Mouse (Mus musculus): ENCODE data around the gene Cdh18. TPM values are rescaled to one million over a fixed set of nuclear protein-coding genes. Genes with fewer than 3 reads are reported as not detected.

The Cdh18 gene
- polyA plus RNA-seq, 1 experiment from 2014 or later = 6.0 TPM

DNA sequence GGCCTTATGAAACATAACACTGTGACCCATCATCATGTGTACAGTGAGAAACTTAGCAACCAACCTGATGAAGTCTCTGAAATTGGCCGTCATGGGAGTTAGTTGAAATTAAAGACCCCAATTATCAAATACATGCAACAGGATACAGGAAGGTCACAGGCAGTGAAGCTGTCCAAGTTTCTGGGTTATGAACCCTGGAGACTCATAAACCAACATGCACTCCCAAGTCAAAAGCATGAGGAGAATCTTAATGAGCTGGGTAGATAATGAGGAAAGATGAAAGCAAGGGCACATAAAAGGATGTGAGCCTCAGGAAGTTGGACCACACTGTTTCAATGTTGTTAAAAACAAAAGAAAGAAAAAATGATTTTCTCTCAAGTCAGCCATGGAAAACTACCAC lies 321.9 kb downstream of the Cdh18 start:
- ATAC-seq = no peak
- H3K9ac ChIP-seq (replicated peaks; ENCODE audit: low read depth, low read length) = no peak overlapping the region
- H3K9me3 ChIP-seq (ENCODE audit: control insufficient read depth, low read length) = no peaks in the 10 kb centered on the region
- no peaks in the 10 kb centered on the region for H3K4me1 ChIP-seq (replicated peaks; ENCODE audit: control insufficient read depth, insufficient read depth, low read length)
- no peak overlapping the region for H3K4me2 ChIP-seq (ENCODE audit: low read length)
- 62% methylated on average over 1 of the region's 1 CpGs for WGBS
- no peaks in the 10 kb centered on the region for H3K36me3 ChIP-seq (ENCODE audit: control insufficient read depth, insufficient read depth)
- H3K27me3 ChIP-seq (replicated peaks; ENCODE audit: control insufficient read depth, insufficient read depth, low read length) = no peaks in the 10 kb centered on the region
- no peak overlapping the region for H3K27ac ChIP-seq (ENCODE audit: low read length)
- H3K4me3 ChIP-seq (replicated peaks; ENCODE audit: low read length) = no peak overlapping the region

DNA sequence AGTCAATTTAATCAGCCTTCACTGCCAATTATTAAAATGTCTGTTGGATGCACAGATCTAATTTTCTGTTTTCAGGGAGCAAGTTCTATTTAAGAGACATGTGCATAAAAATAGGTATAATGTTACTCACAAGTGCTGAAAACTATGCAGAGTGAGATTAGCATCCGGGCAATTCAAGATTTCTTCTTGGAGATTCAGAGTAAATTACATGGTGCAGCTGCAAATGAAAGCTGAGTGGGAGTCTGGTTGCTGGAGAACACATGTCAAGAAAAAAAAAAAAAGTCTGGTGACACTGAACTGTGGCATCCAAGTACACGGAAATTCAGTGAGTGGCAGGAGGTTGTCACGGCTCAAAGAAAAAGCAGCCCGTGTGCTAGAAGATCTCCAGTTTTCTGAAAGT lies 348.9 kb downstream of the Cdh18 start:
- Histone ChIP-seq H3K4me2 (ENCODE audit: low read length) (no peak overlapping the region), H3K27me3 (replicated peaks; ENCODE audit: control insufficient read depth, insufficient read depth, low read length) (no peaks in the 10 kb centered on the region), H3K9ac (replicated peaks; ENCODE audit: low read depth, low read length) (no peak overlapping the region), H3K36me3 (ENCODE audit: control insufficient read depth, insufficient read depth) (no peaks in the 10 kb centered on the region), H3K27ac (ENCODE audit: low read length) (no peak overlapping the region), H3K4me1 (replicated peaks; ENCODE audit: control insufficient read depth, insufficient read depth, low read length) (no peaks in the 10 kb centered on the region), H3K9me3 (ENCODE audit: control insufficient read depth, low read length) (no peaks in the 10 kb centered on the region), H3K4me3 (replicated peaks; ENCODE audit: low read length) (no peak overlapping the region)
- WGBS = 55% methylated on average over 4 of the region's 4 CpGs
- ATAC-seq = peak; percentile 40; the same call in 1 of the 2 replicates

DNA sequence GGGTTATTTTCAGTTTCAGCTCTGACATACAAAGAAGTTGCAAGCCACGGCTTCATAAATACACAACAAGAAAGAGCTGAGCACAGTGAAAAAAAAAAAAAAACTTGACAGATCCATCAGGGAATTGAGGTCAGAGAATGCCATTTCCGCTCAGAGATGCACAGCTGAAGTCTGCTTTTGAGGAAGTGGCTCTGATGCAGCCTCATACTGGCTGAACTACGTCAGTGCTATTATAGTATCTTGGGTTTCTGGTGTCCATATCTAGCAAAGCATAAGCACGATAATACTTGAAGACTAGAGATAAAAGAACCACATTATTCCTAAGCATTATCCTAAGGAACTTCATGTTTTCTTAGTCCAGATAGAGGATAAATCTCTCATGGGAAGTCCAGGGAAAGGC lies 349.4 kb downstream of the Cdh18 start:
- Histone ChIP-seq H3K4me3 (replicated peaks; ENCODE audit: low read length) (no peak overlapping the region), H3K27ac (ENCODE audit: low read length) (no peak overlapping the region), H3K4me2 (ENCODE audit: low read length) (no peak overlapping the region), H3K9ac (replicated peaks; ENCODE audit: low read depth, low read length) (no peak overlapping the region), H3K27me3 (replicated peaks; ENCODE audit: control insufficient read depth, insufficient read depth, low read length) (no peaks in the 10 kb centered on the region), H3K4me1 (replicated peaks; ENCODE audit: control insufficient read depth, insufficient read depth, low read length) (no peaks in the 10 kb centered on the region), H3K9me3 (ENCODE audit: control insufficient read depth, low read length) (no peaks in the 10 kb centered on the region), H3K36me3 (ENCODE audit: control insufficient read depth, insufficient read depth) (no peaks in the 10 kb centered on the region)
- 77% methylated on average over 4 of the region's 4 CpGs for WGBS
- no peak for ATAC-seq

DNA sequence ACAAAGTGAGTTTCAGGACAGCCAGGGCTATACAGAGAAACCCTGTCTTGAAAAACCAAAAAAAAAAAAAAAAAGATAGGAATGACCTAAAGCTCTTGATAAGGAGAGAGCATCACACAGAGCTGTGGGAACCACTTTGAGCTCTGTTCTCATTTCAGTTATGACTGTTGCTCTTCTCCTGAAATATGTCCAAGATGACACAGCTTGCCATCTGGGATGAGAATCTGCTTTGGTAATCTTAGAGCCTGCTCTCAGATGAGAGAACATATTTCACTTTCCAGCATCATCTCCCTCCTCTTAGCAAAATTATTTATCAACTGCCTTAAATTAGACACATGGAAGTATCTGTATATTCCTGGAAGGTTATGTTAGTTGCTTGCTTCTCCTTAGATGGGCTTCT lies 365.6 kb downstream of the Cdh18 start:
- Histone ChIP-seq H3K4me2 (ENCODE audit: low read length) (no peak overlapping the region), H3K27me3 (replicated peaks; ENCODE audit: control insufficient read depth, insufficient read depth, low read length) (no peaks in the 10 kb centered on the region), H3K4me3 (replicated peaks; ENCODE audit: low read length) (no peak overlapping the region), H3K27ac (ENCODE audit: low read length) (no peak overlapping the region), H3K36me3 (ENCODE audit: control insufficient read depth, insufficient read depth) (no peaks in the 10 kb centered on the region), H3K9me3 (ENCODE audit: control insufficient read depth, low read length) (no peaks in the 10 kb centered on the region), H3K4me1 (replicated peaks; ENCODE audit: control insufficient read depth, insufficient read depth, low read length) (no peaks in the 10 kb centered on the region), H3K9ac (replicated peaks; ENCODE audit: low read depth, low read length) (no peak overlapping the region)
- ATAC-seq = peak; percentile 69

DNA sequence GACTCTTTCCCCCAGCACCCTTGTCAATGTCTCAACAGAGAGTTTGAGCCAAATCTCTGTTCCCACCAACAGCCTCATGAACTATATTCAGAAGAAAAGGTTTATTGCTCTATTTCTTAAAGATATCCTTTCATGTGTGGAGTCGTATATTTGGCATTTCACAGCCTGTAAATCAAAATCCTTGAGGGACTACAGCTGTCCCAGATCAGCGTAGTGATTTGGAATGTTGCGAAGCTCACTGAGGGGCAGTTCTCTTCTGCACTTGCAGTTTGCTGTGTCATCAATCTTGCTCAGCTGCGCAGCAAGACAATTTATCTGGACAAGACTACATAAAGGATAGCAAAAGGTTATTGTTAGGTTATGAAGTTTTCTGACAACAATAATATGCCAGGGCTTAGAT lies 385.5 kb downstream of the Cdh18 start:
- no peak overlapping the region for H3K4me2 ChIP-seq (ENCODE audit: low read length)
- H3K36me3 ChIP-seq (ENCODE audit: control insufficient read depth, insufficient read depth) = no peaks in the 10 kb centered on the region
- ATAC-seq = no peak
- H3K4me1 ChIP-seq (replicated peaks; ENCODE audit: control insufficient read depth, insufficient read depth, low read length) = no peaks in the 10 kb centered on the region
- WGBS = 85% methylated on average over 4 of the region's 4 CpGs
- no peak overlapping the region for H3K9ac ChIP-seq (replicated peaks; ENCODE audit: low read depth, low read length)
- H3K9me3 ChIP-seq (ENCODE audit: control insufficient read depth, low read length) = no peaks in the 10 kb centered on the region
- H3K4me3 ChIP-seq (replicated peaks; ENCODE audit: low read length) = no peak overlapping the region
- no peaks in the 10 kb centered on the region for H3K27me3 ChIP-seq (replicated peaks; ENCODE audit: control insufficient read depth, insufficient read depth, low read length)
- H3K27ac ChIP-seq (ENCODE audit: low read length) = no peak overlapping the region

DNA sequence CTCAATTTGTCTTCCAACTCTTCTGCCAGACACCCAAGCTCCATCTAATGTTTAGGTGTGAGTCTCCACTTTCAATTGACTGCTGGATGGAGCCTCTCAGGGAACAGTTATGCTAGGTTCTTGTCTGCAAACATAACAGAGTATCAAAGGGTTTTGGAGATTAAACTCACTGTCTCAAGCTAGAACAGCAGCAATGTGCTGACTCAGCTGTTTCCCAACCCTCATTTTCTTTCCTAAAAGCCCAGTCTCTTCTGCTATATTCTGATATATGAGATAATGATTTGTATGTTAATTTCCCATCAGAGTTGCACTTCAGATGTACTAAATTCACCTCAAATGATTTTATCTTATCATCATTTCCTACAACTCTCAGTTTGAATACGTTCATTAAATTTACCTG lies 398.4 kb downstream of the Cdh18 start:
- Histone ChIP-seq H3K27me3 (replicated peaks; ENCODE audit: control insufficient read depth, insufficient read depth, low read length) (no peaks in the 10 kb centered on the region), H3K27ac (ENCODE audit: low read length) (no peak overlapping the region), H3K4me2 (ENCODE audit: low read length) (no peak overlapping the region), H3K9me3 (ENCODE audit: control insufficient read depth, low read length) (no peaks in the 10 kb centered on the region), H3K36me3 (ENCODE audit: control insufficient read depth, insufficient read depth) (no peaks in the 10 kb centered on the region), H3K4me3 (replicated peaks; ENCODE audit: low read length) (no peak overlapping the region), H3K9ac (replicated peaks; ENCODE audit: low read depth, low read length) (no peak overlapping the region), H3K4me1 (replicated peaks; ENCODE audit: control insufficient read depth, insufficient read depth, low read length) (no peaks in the 10 kb centered on the region)
- ATAC-seq = no peak
- 91% methylated on average over 1 of the region's 1 CpGs for WGBS

DNA sequence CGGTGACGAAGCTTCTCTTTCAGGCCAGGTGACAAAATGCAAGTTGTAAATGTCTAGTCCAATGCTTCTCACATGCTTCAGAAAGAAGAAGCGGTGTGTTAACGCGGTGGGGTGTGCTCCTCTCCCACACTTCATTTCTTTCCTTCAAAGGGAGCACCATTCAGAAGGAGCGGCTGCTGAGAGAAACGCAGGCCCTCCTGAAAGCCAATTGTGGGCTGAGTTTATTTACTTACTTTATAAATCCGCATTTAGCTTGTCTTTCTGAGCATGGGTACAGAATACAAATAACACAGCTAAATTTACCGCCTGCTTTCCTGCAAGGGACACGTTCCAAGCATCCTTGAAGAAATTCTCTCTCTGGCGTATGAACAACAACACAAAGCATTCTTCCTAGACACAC lies 420.6 kb downstream of the Cdh18 start:
- WGBS = 66% methylated on average over 11 of the region's 11 CpGs
- no peak for ATAC-seq

DNA sequence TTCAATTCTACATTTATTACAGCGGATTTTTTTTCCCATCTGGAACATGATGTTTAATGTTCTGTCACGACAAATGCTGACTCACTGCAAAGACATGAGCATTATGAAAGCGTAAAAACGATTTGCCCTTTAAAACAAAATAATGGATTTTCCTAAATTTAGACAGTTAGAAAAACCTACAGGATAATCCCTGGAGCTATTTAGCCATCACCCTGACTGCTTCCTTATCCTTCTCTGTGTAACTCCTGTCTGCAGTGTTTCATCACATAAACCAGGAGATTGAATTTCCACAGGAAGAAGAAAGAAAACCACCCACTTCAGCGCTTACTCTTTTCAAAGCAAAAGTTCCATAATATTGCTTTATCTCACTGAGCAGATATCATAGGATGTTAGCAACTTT lies 431.3 kb downstream of the Cdh18 start:
- no peak overlapping the region for H3K4me3 ChIP-seq (replicated peaks; ENCODE audit: low read length)
- no peaks in the 10 kb centered on the region for H3K9me3 ChIP-seq (ENCODE audit: control insufficient read depth, low read length)
- H3K4me2 ChIP-seq (ENCODE audit: low read length) = no peak overlapping the region
- no peak overlapping the region for H3K27ac ChIP-seq (ENCODE audit: low read length)
- no peaks in the 10 kb centered on the region for H3K36me3 ChIP-seq (ENCODE audit: control insufficient read depth, insufficient read depth)
- H3K4me1 ChIP-seq (replicated peaks; ENCODE audit: control insufficient read depth, insufficient read depth, low read length) = no peaks in the 10 kb centered on the region
- H3K9ac ChIP-seq (replicated peaks; ENCODE audit: low read depth, low read length) = no peak overlapping the region
- no peaks in the 10 kb centered on the region for H3K27me3 ChIP-seq (replicated peaks; ENCODE audit: control insufficient read depth, insufficient read depth, low read length)
- 89% methylated on average over 5 of the region's 5 CpGs for WGBS
- ATAC-seq = no peak

More for the DNA sequence above, 420.6 kb downstream of the Cdh18 start:
- Histone ChIP-seq H3K36me3 (ENCODE audit: control insufficient read depth, insufficient read depth) (no peaks in the 10 kb centered on the region), H3K4me2 (ENCODE audit: low read length) (no peak overlapping the region), H3K9ac (replicated peaks; ENCODE audit: low read depth, low read length) (no peak overlapping the region), H3K27me3 (replicated peaks; ENCODE audit: control insufficient read depth, insufficient read depth, low read length) (no peaks in the 10 kb centered on the region), H3K27ac (ENCODE audit: low read length) (no peak overlapping the region), H3K9me3 (ENCODE audit: control insufficient read depth, low read length) (no peaks in the 10 kb centered on the region), H3K4me3 (replicated peaks; ENCODE audit: low read length) (no peak overlapping the region), H3K4me1 (replicated peaks; ENCODE audit: control insufficient read depth, insufficient read depth, low read length) (no peaks in the 10 kb centered on the region)

DNA sequence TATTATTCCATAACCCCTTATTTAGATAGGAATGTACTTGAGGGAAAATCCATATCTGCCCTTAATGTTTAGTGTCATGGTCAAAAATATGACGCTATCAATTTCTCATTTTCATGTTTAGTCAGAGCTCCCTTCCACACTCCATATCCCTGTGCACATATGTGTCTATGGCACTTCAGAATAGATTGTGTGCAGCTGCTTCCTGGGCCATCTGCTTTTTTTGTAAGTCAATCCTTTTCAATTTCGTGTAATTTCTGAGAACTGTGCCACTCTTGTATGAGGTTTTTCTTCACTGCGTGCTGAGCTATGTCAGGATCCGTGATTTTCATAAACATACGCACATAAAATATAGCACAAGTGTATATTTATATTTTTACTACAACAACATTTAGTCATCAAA lies 435.8 kb downstream of the Cdh18 start:
- WGBS = 65% methylated on average over 5 of the region's 5 CpGs
- ATAC-seq = peak; percentile 58; the same call in 1 of the 2 replicates
- Histone ChIP-seq H3K36me3 (ENCODE audit: control insufficient read depth, insufficient read depth) (no peaks in the 10 kb centered on the region), H3K9ac (replicated peaks; ENCODE audit: low read depth, low read length) (no peak overlapping the region), H3K4me1 (replicated peaks; ENCODE audit: control insufficient read depth, insufficient read depth, low read length) (no peaks in the 10 kb centered on the region), H3K9me3 (ENCODE audit: control insufficient read depth, low read length) (no peaks in the 10 kb centered on the region), H3K27me3 (replicated peaks; ENCODE audit: control insufficient read depth, insufficient read depth, low read length) (no peaks in the 10 kb centered on the region), H3K4me3 (replicated peaks; ENCODE audit: low read length) (no peak overlapping the region), H3K27ac (ENCODE audit: low read length) (no peak overlapping the region), H3K4me2 (ENCODE audit: low read length) (no peak overlapping the region)

DNA sequence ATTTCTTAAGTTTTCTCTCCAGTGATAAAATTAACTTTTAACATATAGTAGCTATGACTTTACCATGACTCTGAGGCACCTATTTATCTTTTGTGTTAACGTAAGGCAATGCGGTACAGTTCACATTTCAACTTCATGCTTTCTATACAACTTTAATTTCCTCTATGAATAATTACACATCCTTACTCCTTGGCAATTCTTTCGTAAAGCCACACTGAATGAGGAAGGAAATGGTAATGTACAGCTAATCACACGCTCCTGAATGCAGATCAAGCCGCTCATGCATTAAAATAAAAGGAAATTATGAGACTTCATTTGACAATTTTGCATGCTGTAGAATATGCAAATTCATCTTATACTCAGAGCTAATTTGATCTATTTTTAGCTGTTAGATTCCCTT lies 467.9 kb downstream of the Cdh18 start:
- ATAC-seq = 0 out of 2 replicates have a peak, but pooled peaks have one; percentile 36
- Histone ChIP-seq H3K4me3 (replicated peaks; ENCODE audit: low read length) (no peak overlapping the region), H3K9ac (replicated peaks; ENCODE audit: low read depth, low read length) (no peak overlapping the region), H3K4me2 (ENCODE audit: low read length) (no peak overlapping the region), H3K4me1 (replicated peaks; ENCODE audit: control insufficient read depth, insufficient read depth, low read length) (no peaks in the 10 kb centered on the region), H3K36me3 (ENCODE audit: control insufficient read depth, insufficient read depth) (no peaks in the 10 kb centered on the region), H3K27me3 (replicated peaks; ENCODE audit: control insufficient read depth, insufficient read depth, low read length) (no peaks in the 10 kb centered on the region), H3K27ac (ENCODE audit: low read length) (no peak overlapping the region), H3K9me3 (ENCODE audit: control insufficient read depth, low read length) (no peaks in the 10 kb centered on the region)
- WGBS = 49% methylated on average over 5 of the region's 5 CpGs

Data from forebrain, embryonic 16.5 days (tissue).